Mouse (Mus musculus) kidney, embryonic 16.5 days (tissue): Measurements from ENCODE around the gene Dlgap5. TPM values are rescaled to one million over a fixed set of nuclear protein-coding genes. Genes with fewer than 3 reads are reported as not detected.

ENCODE experiments used
- ATAC-seq: fragments of 200-750 bp; cut with Nextera tagmentation; 2 replicates; pipeline ENCODE4 v1.8.0; 2017; ENCODE audit warnings: moderate TSS enrichment; ENCODE audit not compliant: low FRiP score, low TSS enrichment
- H3K27ac ChIP-seq: fragments of 300-500 bp; sonication (generic); 2 replicates; pipeline ENCODE4 v1.5.1; 2014; ENCODE audit warnings: low read length
- H3K27me3 ChIP-seq: fragments of 300-500 bp; sonication (generic); 2 replicates; pipeline ENCODE4 v1.6.1; 2014; ENCODE audit warnings: low read length, control low read depth, mixed read lengths; ENCODE audit not compliant: insufficient read depth
- H3K36me3 ChIP-seq: fragments of 300-500 bp; sonication (generic); 2 replicates; pipeline ENCODE4 v1.6.1; 2014; ENCODE audit warnings: low read length, control low read depth, mixed read lengths; ENCODE audit not compliant: insufficient read depth
- H3K4me1 ChIP-seq: fragments of 300-500 bp; sonication (generic); 2 replicates; pipeline ENCODE4 v1.6.1; 2014; ENCODE audit warnings: low read length, control low read depth, mixed read lengths; ENCODE audit not compliant: insufficient read depth
- H3K4me2 ChIP-seq: fragments of 300-500 bp; sonication (generic); replicated peaks from 2 replicates; pipeline ENCODE4 v1.6.1; 2014; ENCODE audit warnings: low read depth, low read length
- H3K4me3 ChIP-seq: fragments of 300-500 bp; sonication (generic); 2 replicates; pipeline ENCODE4 v1.5.1; 2014; ENCODE audit warnings: mild to moderate bottlenecking, low read length
- H3K9ac ChIP-seq: fragments of 300-500 bp; sonication (generic); replicated peaks from 2 replicates; pipeline ENCODE4 v1.6.1; 2014; ENCODE audit warnings: low read length
- H3K9me3 ChIP-seq: fragments of 300-500 bp; sonication (generic); 2 replicates; pipeline ENCODE4 v1.6.1; 2016; ENCODE audit warnings: low read length, control low read depth
- WGBS: fragments of 180-500 bp; shearing (Covaris S2); extraction: QIAGEN DNeasy Blood & Tissue Kit; methylation state at CpG from one replicate; pipeline ENCODE4 v1.1.7; 2014; 5-methylcytosine and 5-hydroxymethylcytosine counted together
- polyA plus RNA-seq: library from polyadenylated mRNA; unstranded; fragments of >200 nt; fragmentation: Nextera tagmentation; extraction: Ambion mirVana; gene quantifications from 2 replicates; pipeline ENCODE4 v1.2.1, GENCODE M21; 2015

The Dlgap5 gene
- polyA plus RNA-seq, 1 experiment from 2014 or later = 48.4 TPM

DNA sequence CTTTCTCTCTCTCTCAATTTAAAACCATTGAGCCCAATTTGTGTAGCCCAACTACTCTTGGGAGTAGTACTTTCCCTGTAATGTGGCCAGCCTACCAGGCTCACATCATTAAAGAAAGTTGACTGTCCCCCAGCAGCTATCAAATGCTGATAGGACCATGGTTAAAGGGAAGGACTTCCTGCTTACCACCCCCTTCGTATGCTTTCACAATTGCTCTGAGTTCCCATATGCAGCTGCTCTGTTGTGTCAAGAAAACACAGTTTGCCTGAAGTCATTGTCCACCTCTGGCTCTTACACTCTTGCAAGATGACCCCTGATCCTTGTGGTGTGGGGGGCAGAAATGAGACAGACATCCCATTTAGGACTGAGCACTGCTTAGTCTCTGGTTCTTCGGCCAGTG, 26.7 kb upstream of the Dlgap5 start:
- Histone ChIP-seq H3K27me3 (no peaks in the 10 kb centered on the region), H3K4me1 (no peaks in the 10 kb centered on the region), H3K9ac (no peak overlapping the region), H3K27ac (no peak overlapping the region), H3K9me3 (peaks cover 6% of the 10 kb centered on the region), H3K36me3 (no peaks in the 10 kb centered on the region), H3K4me3 (no peak overlapping the region), H3K4me2 (no peak overlapping the region)
- no peak for ATAC-seq
- WGBS = 63% methylated on average over 2 of the region's 2 CpGs

DNA sequence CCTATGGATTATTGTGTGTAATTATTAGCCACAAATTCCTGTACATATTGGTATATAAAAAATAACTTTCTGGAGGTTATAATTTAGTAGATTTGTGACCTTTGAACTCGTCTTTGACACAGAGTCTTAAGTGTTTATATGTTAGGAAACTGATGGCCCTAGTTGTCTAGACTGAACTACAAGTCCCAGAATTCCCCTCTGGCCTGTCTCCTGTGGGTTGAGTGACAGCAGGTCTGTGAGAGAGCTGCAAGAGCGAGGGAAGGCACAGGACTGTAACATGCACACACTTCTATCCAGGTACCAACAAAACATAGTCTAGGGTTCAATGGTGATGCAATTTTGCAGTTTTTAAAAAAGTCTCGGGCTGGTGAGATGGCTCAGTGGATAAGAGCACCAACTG, 20.7 kb upstream of the Dlgap5 start:
- Histone ChIP-seq H3K4me3 (no peak overlapping the region), H3K36me3 (no peaks in the 10 kb centered on the region), H3K27me3 (no peaks in the 10 kb centered on the region), H3K4me2 (no peak overlapping the region), H3K9me3 (peaks cover 13% of the 10 kb centered on the region), H3K9ac (no peak overlapping the region), H3K27ac (no peak overlapping the region), H3K4me1 (no peaks in the 10 kb centered on the region)
- WGBS = 72% methylated on average over 3 of the region's 3 CpGs
- ATAC-seq = no peak

DNA sequence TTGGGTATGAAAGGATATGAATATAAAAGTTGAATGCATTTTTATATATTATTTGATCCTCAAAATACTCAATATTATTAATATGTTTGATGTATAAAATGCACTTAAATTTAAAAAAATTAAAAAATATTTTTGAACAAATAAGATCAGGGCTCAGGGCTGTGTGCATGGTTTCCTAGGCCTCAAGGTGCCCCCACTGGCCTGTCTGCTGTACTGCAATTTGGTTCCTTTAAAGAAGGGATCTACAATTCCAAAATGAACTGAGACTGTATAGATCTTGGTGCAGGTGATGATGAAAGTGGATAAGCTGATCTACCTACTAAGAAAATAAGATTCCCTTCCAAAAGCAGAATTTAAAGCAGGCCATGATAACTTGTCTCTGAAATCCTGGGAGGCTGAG, 14.8 kb upstream of the Dlgap5 start:
- Histone ChIP-seq H3K9ac (no peak overlapping the region), H3K27me3 (no peaks in the 10 kb centered on the region), H3K27ac (no peak overlapping the region), H3K4me3 (no peak overlapping the region), H3K36me3 (no peaks in the 10 kb centered on the region), H3K4me1 (no peaks in the 10 kb centered on the region), H3K9me3 (0 out of 2 replicates have a peak, but pooled peaks cover 2% of the 10 kb centered on the region), H3K4me2 (no peak overlapping the region)
- no peak for ATAC-seq

DNA sequence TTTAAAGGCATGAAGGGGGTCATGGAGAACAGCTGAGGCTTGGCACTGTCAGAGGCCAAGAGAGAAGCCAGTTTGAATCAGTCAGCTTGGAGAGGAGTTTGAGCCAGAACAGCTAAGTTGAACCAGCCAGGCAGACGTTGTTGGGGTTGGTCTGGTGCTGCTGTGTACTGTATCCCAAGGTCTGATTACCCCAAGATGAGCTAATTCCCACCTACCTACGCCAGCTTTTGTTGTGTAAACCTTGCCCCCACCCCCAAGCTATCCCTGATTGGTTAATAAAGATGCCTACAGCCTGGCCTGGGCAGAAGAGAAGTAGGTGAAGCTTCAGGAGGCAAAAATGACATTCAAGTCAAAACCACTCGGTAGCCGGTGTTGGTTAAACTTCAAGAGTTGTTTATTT, 4.3 kb upstream of the Dlgap5 start:
- H3K9ac ChIP-seq = no peak overlapping the region
- no peak overlapping the region for H3K4me3 ChIP-seq
- H3K4me1 ChIP-seq = peaks cover 7% of the 10 kb centered on the region
- WGBS = 74% methylated on average over 4 of the region's 4 CpGs
- H3K36me3 ChIP-seq = no peaks in the 10 kb centered on the region
- H3K9me3 ChIP-seq = no peaks in the 10 kb centered on the region
- ATAC-seq = no peak
- no peak overlapping the region for H3K27ac ChIP-seq
- H3K4me2 ChIP-seq = no peak overlapping the region
- no peaks in the 10 kb centered on the region for H3K27me3 ChIP-seq

DNA sequence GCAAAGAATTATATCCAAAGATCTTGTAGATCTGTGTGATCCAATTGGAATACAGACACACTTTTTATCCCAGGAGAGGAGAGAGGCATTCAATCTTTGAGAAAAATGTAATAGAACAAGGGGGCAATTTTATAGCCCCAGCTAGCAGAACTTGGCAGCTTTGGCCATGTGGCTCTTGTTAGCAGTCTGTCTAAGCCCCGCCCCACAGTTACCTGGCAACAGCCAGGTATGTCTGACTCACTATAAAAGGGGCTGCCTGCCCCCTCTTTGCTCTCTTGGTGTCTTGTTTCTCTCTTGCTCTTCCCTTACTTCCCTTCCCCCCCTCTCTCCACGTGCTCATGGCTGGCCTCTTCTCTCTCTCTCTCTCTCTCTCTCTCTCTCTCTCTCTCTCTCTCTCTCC, 3.4 kb upstream of the Dlgap5 start:
- Histone ChIP-seq H3K9ac (no peak overlapping the region), H3K27ac (no peak overlapping the region), H3K4me1 (peaks cover 14% of the 10 kb centered on the region), H3K4me3 (no peak overlapping the region), H3K9me3 (no peaks in the 10 kb centered on the region), H3K36me3 (no peaks in the 10 kb centered on the region), H3K27me3 (no peaks in the 10 kb centered on the region), H3K4me2 (no peak overlapping the region)
- 43% methylated on average over 2 of the region's 2 CpGs for WGBS
- ATAC-seq = no peak

DNA sequence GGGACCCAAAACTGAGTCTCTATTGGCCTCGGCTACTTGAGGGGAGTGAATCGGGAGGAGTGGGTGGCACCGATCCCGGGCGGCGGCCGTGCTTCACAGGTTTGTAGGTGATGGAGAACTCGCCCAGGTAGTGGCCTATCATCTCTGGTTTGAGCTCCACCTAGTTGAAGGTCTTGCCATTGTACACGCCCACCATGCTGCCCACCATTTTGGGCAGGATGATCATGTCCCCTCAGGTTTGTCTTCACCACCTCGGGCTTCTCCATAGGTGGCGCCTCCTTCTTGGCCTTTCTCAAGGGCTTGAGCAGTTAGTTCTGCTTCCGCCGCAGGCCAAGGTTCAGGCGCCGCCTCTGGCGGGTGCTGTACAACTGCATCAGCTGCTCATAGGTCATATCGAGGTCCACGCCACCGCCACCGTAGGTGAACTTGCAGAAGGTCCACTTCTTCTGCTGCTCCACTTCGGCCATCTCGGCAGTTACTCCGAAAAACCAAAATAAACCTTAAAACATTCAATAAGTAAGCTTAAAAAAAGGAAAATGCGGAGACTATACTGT, 1.6 kb upstream of the Dlgap5 start:
- no peak for ATAC-seq

DNA sequence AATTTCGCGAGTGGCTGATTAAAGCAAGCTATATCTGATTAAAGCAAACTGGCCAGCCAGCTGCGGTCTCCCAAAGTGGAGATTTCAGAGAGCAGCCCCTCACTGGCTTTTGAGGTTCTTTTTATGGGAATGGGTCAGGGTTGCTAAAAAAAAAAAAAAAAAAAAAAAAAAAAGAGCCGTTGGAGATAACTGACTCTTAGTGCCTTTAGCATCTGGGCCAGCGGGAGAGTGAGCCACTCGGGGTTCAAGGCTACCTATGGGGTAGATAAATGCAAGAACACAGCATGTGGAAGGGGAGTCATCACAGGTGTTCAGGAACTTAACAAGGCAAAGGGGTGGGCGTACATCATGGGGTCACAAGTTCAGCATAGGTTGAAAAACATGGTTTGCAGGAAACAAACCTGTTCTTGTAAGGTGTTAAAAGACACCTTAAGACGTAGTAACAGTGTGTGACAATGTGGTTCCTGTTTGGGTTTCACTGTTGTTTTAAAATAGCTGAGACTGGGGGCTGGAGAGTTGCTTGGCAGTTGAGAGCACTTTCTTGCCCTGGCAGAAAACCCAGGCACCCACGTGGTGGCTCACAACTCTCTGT, 923 bp upstream of the Dlgap5 start:
- peaks cover 14% of the 10 kb centered on the region for H3K4me1 ChIP-seq
- H3K9me3 ChIP-seq = no peaks in the 10 kb centered on the region
- no peak overlapping the region for H3K9ac ChIP-seq
- H3K27ac ChIP-seq = peak overlapping the region; percentile 51
- H3K27me3 ChIP-seq = no peaks in the 10 kb centered on the region
- peaks cover 19% of the 10 kb centered on the region for H3K36me3 ChIP-seq
- ATAC-seq = no peak
- H3K4me3 ChIP-seq = no peak overlapping the region
- WGBS = 63% methylated on average over 9 of the region's 9 CpGs
- no peak overlapping the region; the same call in 1 of the 2 replicates for H3K4me2 ChIP-seq

More for the DNA sequence above, 1.6 kb upstream of the Dlgap5 start:
- no peak overlapping the region for H3K9ac ChIP-seq
- H3K4me1 ChIP-seq = peaks cover 14% of the 10 kb centered on the region
- H3K36me3 ChIP-seq = peaks cover 15% of the 10 kb centered on the region
- H3K27me3 ChIP-seq = no peaks in the 10 kb centered on the region
- H3K9me3 ChIP-seq = no peaks in the 10 kb centered on the region
- H3K27ac ChIP-seq = no peak overlapping the region
- no peak overlapping the region for H3K4me3 ChIP-seq
- H3K4me2 ChIP-seq = no peak overlapping the region
- 96% methylated on average over 24 of the region's 24 CpGs for WGBS

DNA sequence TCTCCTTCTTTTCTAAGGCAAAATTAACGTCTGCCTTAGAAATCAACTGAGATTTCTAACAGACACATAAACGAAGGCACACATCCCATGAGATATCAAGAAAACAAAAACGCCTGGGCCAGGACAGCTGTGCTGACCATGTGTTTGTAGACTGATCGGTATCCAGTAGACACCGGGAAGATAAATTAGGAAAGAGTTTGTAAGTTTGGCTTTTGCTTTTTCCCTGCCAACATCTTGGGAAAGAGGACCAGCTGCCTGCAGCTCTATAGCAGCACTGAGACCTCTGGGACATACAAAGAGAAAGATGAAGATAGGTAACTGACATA, 422 bp upstream of the Dlgap5 start:
- Histone ChIP-seq H3K9me3 (no peaks in the 10 kb centered on the region), H3K27ac (peak overlapping the region; percentile 51), H3K27me3 (no peaks in the 10 kb centered on the region), H3K4me3 (peak overlapping the region; percentile 67), H3K4me1 (peaks cover 14% of the 10 kb centered on the region), H3K36me3 (peaks cover 21% of the 10 kb centered on the region), H3K4me2 (peak overlapping the region; percentile 68), H3K9ac (peak overlapping the region; percentile 65)
- 20% methylated on average over 5 of the region's 5 CpGs for WGBS
- ATAC-seq = no peak

DNA sequence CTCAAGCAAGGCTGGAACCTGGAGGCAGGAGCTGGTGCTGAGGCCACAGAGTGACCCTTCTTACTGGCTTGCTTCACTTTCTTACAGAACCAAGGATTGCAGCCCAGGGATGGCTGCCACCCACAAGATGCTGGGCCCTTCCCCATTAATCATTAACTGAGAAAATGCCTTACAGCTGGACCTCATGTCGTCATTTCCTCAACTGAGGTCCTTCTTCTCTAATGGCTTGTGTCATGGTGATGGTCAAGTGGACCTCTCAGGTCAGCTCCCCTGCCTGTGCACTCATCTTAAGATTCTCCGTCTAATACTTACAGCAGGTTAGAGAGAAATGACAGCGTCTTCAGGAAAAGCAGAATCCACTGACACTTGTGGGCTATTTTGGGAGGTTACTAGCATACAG, 861 bp downstream of the Dlgap5 start:
- Histone ChIP-seq H3K9me3 (no peaks in the 10 kb centered on the region), H3K27ac (no peak overlapping the region), H3K9ac (peak overlapping the region; percentile 71), H3K27me3 (no peaks in the 10 kb centered on the region), H3K4me1 (peaks cover 14% of the 10 kb centered on the region), H3K4me3 (peak overlapping the region; percentile 67), H3K4me2 (peak overlapping the region; percentile 68), H3K36me3 (peaks cover 25% of the 10 kb centered on the region)
- ATAC-seq = no peak; the same call in 1 of the 2 replicates
- WGBS = 28% methylated on average over 3 of the region's 3 CpGs

DNA sequence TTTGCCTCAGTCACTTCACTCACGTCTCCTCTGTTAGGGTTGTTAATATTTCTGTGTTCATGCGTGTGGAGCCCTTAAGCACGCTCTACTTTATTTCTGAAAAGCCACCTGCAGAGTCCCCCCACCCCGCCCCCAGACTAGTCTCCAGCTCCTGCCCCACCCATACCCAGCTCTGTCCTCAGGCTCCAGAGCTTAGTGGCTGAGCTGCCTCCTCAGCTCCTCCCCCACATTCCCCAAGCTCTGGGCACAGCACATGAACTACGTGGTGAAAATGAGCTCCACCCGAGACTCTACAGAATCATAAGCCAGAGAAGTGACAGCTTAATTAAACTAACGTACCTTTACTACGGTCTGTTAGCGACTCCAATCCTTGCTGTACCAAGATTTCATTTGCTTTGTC, 12.2 kb downstream of the Dlgap5 start:
- 71% methylated on average over 9 of the region's 9 CpGs for WGBS
- no peak overlapping the region for H3K4me2 ChIP-seq
- no peaks in the 10 kb centered on the region for H3K27me3 ChIP-seq
- H3K4me3 ChIP-seq = no peak overlapping the region
- no peak overlapping the region for H3K9ac ChIP-seq
- peaks cover 66% of the 10 kb centered on the region for H3K36me3 ChIP-seq
- no peak overlapping the region for H3K27ac ChIP-seq
- no peak for ATAC-seq
- H3K4me1 ChIP-seq = no peaks in the 10 kb centered on the region
- no peaks in the 10 kb centered on the region for H3K9me3 ChIP-seq
